Mouse (Mus musculus) liver, adult 2 months (tissue): ENCODE data around the gene Tbc1d32. TPM values are rescaled to one million over a fixed set of nuclear protein-coding genes. Genes with fewer than 3 reads are reported as not detected.

ENCODE experiments used
- DNase-seq: peaks from one replicate; pipeline ENCODE4 v3.0.0-alpha.2; 2011; ENCODE audit warnings: low read depth, low spot score; ENCODE audit errors: extremely low read depth
- H3K27ac ChIP-seq: fragments of 200-500 bp; replicated peaks from 2 replicates; pipeline ENCODE4 v1.5.1; 2012; ENCODE audit warnings: low read depth, mild to moderate bottlenecking, control low read depth, inconsistent platforms, low read length; ENCODE audit not compliant: insufficient read depth
- H3K27me3 ChIP-seq: fragments of 200-500 bp; 2 replicates; pipeline ENCODE4 v1.6.1; 2012; ENCODE audit warnings: mild to moderate bottlenecking, moderate library complexity, low read length, inconsistent platforms; ENCODE audit not compliant: control insufficient read depth, insufficient read depth
- H3K36me3 ChIP-seq: fragments of 200-500 bp; 2 replicates; pipeline ENCODE4 v1.6.1; 2012; ENCODE audit warnings: low read length, inconsistent platforms; ENCODE audit not compliant: control insufficient read depth, insufficient read depth
- H3K4me1 ChIP-seq: fragments of 200-500 bp; 2 replicates; pipeline ENCODE4 v1.6.1; 2011; ENCODE audit warnings: low read length; ENCODE audit not compliant: control insufficient read depth, insufficient read depth
- H3K4me3 ChIP-seq: fragments of 200-500 bp; 2 replicates; pipeline ENCODE4 v1.5.1; 2011; ENCODE audit warnings: low read depth, mild to moderate bottlenecking, control low read depth, low read length, moderate library complexity; ENCODE audit not compliant: insufficient read depth
- H3K79me2 ChIP-seq: fragments of 200-500 bp; 2 replicates; pipeline ENCODE4 v1.6.1; 2012; ENCODE audit warnings: inconsistent platforms, mild to moderate bottlenecking, low read length, moderate library complexity; ENCODE audit not compliant: control insufficient read depth, insufficient read depth
- H3K9ac ChIP-seq: fragments of 200-500 bp; 2 replicates; pipeline ENCODE4 v1.6.1; 2012; ENCODE audit warnings: low read depth, mild to moderate bottlenecking, control low read depth, inconsistent platforms, low read length
- CTCF ChIP-seq: fragments of 200-500 bp; IDR thresholded peaks from 2 replicates; pipeline ENCODE4 v1.5.1; 2011; ENCODE audit warnings: low read depth, low read length, control low read depth
- POLR2A ChIP-seq: fragments of 200-500 bp; IDR thresholded peaks from 2 replicates; pipeline ENCODE4 v1.6.1; 2011; ENCODE audit warnings: low read length, control low read depth; ENCODE audit not compliant: insufficient read depth; ENCODE audit errors: extremely low read depth
- WGBS: fragments of 180-500 bp; shearing (Covaris S2); methylation state at CpG from one replicate; pipeline ENCODE4 v1.1.7; 2018; 5-methylcytosine and 5-hydroxymethylcytosine counted together
- polyA plus RNA-seq: library from polyadenylated mRNA; depleted of rRNA; stranded (reverse); fragments of >200 nt; gene quantifications from 2 replicates; pipeline ENCODE4 v1.2.3, GENCODE M21; 2012
- total RNA-seq: library from RNA; depleted of rRNA; stranded (reverse); fragments of >200 nt; gene quantifications from 2 replicates; pipeline ENCODE4 v1.2.3, GENCODE M21; 2014

Tbc1d32 gene
- total and polyA plus RNA-seq, 2 experiments: 0.59 to 7.5 TPM

DNA sequence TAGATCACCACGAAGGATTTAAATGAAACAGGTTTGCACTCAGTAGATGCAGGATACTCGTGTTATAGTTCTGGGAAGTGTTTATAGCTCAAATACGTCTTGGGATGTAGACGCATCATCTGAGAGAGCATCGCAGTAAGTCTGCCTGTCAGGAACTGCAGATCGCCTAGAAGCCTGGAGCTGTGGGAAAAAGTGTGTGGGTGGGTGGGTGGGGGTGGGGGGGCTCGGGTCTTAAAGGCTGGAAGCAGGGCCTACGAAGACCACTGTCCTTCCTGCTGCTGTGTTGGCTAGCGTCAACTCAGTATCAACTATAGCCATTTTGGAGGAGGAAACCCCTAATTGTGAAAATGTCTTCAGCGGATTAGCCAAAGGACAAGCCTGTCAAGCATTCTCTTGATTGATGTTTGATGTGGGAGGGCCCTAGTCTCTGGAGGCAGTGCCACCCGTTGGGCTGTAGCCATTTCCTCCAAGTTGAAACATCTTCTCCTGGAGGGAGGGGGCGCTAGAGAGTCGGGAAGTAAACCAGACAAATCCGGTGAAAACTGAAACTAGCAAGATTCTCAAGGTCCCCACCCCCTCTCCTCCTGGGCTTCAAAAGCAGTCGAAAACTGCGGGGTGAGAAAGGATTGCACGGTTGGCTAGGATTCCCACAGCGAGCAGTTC, 122.0 kb downstream of the Tbc1d32 start, which contains the start of gene Msl3l2:
TSS of gene Msl3l2 (plus strand) at position 585 of the 663 bp plus-strand sequence.
- no peak within 1 kb of the TSS for H3K27ac ChIP-seq

DNA sequence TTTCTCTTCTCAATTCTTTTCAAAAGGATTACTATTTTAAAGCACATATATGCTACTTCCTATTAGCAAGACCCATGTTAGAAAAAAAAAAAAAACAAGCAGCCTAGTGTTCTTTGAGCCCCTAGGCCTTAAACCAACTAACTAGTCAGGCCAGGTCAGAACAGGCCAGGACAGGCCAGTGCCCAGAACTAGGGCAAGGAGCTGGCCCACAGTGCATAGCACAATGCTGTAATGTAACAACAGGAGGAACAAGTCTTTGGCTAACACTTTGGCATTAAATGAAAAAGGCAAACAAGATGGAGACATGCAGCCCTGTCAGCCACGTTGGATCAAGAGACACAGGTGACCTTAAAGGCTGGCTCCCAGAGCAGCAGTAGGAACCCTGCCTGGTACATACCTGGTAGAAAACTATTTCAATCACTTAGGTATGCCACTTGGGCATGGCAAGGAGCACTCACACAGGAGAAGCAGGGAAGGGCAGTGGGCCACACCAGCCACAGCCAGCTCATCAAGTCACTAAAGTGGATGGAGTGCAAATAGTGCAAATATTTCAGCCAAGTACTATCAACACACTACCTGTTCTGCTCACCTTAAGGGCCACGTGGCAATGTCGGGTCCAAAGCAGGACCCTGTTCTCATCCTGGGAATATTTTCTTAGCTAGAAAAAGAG, 128.7 kb downstream of the Tbc1d32 start:
- no peak overlapping the region for H3K9ac ChIP-seq
- no peak for DNase-seq
- no peak for TF ChIP-seq CTCF
- TF ChIP-seq POLR2A: no peak
- no peak overlapping the region for H3K4me3 ChIP-seq
- H3K27ac ChIP-seq: no peak overlapping the region
- no peaks in the 10 kb centered on the region for H3K36me3 ChIP-seq
- H3K79me2 ChIP-seq: no peaks in the 10 kb centered on the region
- H3K27me3 ChIP-seq: no peaks in the 10 kb centered on the region
- no peaks in the 10 kb centered on the region for H3K4me1 ChIP-seq
- WGBS: 78% methylated on average over 3 of the region's 3 CpGs

More for the DNA sequence above, 122.0 kb downstream of the Tbc1d32 start, which contains the start of gene Msl3l2:
- Histone ChIP-seq H3K4me3 (peak within 1 kb of the TSS; percentile 57), H3K27me3 (no peaks in the 10 kb centered on the region), H3K9ac (peak within 1 kb of the TSS; percentile 68), H3K79me2 (no peaks in the 10 kb centered on the region), H3K4me1 (no peaks in the 10 kb centered on the region), H3K36me3 (no peaks in the 10 kb centered on the region)
- 30% methylated on average over 18 of the region's 18 CpGs for WGBS
- peak; percentile 83 for DNase-seq
- no peak for TF ChIP-seq POLR2A
- TF ChIP-seq CTCF: peak; percentile 64

DNA sequence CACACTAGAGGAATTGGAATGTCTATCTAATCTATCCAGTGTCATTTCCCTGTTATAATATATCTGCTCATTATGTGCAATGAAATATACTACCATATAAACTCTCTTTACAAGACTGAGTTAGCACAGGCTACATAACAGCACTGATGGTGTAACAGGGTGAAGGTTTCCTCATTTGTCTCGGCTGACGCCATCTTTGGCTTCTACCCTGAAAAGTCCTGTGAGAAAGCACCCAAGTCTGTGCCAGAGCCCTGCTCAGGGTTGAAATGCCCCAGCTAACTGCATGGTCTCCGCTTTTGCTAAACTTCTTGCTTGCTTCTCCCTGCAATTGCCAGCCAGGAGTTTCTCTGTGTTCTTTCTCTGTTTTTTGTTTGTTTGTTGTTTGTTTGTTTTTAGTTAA, 129.4 kb downstream of the Tbc1d32 start:
- Histone ChIP-seq H3K4me1 (no peaks in the 10 kb centered on the region), H3K4me3 (no peak overlapping the region), H3K27ac (no peak overlapping the region), H3K27me3 (no peaks in the 10 kb centered on the region), H3K36me3 (no peaks in the 10 kb centered on the region), H3K9ac (no peak overlapping the region), H3K79me2 (no peaks in the 10 kb centered on the region)
- TF ChIP-seq CTCF: no peak
- no peak for TF ChIP-seq POLR2A
- WGBS: 87% methylated on average over 3 of the region's 3 CpGs
- no peak for DNase-seq

DNA sequence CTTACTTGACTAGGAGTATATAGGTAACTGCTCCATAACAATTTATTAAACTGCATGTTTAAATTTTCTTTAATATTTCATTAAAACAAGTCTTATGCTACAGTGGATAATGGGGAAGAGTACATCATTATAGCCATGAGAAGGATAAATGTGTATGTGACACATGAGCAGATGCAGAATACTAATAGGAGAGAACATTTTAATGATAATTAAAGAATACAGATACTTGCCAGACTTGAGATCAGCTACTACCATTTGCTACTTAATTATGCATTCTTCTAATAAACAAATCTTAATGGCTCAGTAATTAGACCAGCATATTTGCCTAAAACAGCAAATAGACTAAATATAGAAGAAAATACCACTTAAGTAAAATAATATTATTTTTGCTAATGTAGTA, 131.7 kb downstream of the Tbc1d32 start:
- Histone ChIP-seq H3K79me2 (no peaks in the 10 kb centered on the region), H3K4me3 (no peak overlapping the region), H3K27ac (no peak overlapping the region), H3K9ac (no peak overlapping the region), H3K36me3 (no peaks in the 10 kb centered on the region), H3K4me1 (no peaks in the 10 kb centered on the region), H3K27me3 (no peaks in the 10 kb centered on the region)
- no peak for TF ChIP-seq CTCF
- no peak for TF ChIP-seq POLR2A
- DNase-seq: no peak

DNA sequence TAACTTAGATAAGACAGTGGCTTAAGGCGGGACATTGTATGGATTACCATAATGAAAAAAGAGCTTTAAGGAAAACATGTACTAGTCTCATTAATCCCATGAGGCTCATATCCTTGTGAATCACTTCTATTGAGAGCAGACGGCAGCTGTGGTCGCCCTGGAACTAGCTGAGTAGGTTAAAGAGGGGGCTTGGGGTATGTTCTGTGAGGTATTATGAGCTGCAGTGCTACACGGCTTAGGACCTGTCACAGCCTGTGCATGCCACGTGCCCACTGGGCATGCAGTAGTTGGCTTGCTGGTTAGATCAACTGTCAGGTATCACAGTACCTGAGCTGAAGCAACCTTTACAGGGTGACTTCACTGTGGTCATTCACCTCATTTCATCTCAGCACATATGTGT, 133.9 kb downstream of the Tbc1d32 start:
- TF ChIP-seq CTCF (no peak), POLR2A (no peak)
- Histone ChIP-seq H3K27ac (no peak overlapping the region), H3K9ac (no peak overlapping the region), H3K36me3 (no peaks in the 10 kb centered on the region; the same call in 1 of the 2 replicates), H3K27me3 (no peaks in the 10 kb centered on the region), H3K79me2 (no peaks in the 10 kb centered on the region), H3K4me3 (no peak overlapping the region), H3K4me1 (no peaks in the 10 kb centered on the region)
- DNase-seq: no peak
- WGBS: 93% methylated on average over 5 of the region's 5 CpGs

DNA sequence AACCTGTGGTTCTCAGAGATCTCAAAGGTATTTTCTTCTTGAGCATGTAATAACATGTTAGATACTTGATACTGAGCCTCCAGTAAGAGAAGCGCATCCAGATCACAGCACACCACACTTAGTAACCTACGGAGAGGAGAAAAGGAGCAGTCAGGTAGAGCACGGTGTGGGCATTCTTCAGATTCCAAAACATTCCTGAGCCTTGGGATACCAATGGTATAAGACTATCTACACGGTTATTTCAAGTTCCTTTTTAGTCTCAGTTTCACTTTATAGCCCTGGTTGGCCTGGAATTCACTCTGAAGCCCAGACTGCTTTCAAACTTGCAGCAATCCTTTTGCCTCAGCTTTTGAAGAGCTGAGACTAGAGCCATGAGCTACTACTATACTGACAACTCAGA, 138.8 kb downstream of the Tbc1d32 start:
- H3K79me2 ChIP-seq: no peaks in the 10 kb centered on the region
- no peaks in the 10 kb centered on the region for H3K4me1 ChIP-seq
- DNase-seq: no peak
- 84% methylated on average over 4 of the region's 4 CpGs for WGBS
- no peak overlapping the region for H3K9ac ChIP-seq
- no peaks in the 10 kb centered on the region for H3K27me3 ChIP-seq
- TF ChIP-seq CTCF (no peak), POLR2A (no peak)
- no peak overlapping the region for H3K27ac ChIP-seq
- H3K4me3 ChIP-seq: no peak overlapping the region
- H3K36me3 ChIP-seq: peaks cover 2% of the 10 kb centered on the region; the same call in 1 of the 2 replicates
